Mouse (Mus musculus) MEL (cell line): ENCODE data around the gene Thbs2. TPM values are rescaled to one million over a fixed set of nuclear protein-coding genes. Genes with fewer than 3 reads are reported as not detected.

ENCODE experiments used
- DNase-seq: peaks from one replicate; pipeline ENCODE4 v3.0.0; 2011; ENCODE audit warnings: low read depth, low spot score
- H3K27ac ChIP-seq: 2 replicates; pipeline ENCODE4 v1.5.1; 2012; ENCODE audit warnings: low read depth, mild to moderate bottlenecking, control low read depth, low read length, moderate library complexity; ENCODE audit not compliant: control insufficient read depth
- H3K27me3 ChIP-seq, 2 experiments: fragments of 150-350 bp in 1 of 2; sonication (generic) in 1 of 2; 2 replicates each; pipeline ENCODE4 v1.6.1; 2012; ENCODE audit warnings: low read length in 2 of 2, mild to moderate bottlenecking in 2 of 2, improper control_type of control experiment in 1 of 2, moderate library complexity in 1 of 2; ENCODE audit not compliant: insufficient read depth in 2 of 2, control insufficient read depth in 1 of 2
- H3K36me3 ChIP-seq, 2 experiments: 2 replicates each; pipeline ENCODE4 v1.6.1; 2012 to 2014; ENCODE audit warnings: low read length in 2 of 2, improper control_type of control experiment in 1 of 2, inconsistent platforms in 1 of 2, mild to moderate bottlenecking in 1 of 2; ENCODE audit not compliant: insufficient read depth in 2 of 2, control insufficient read depth in 1 of 2
- H3K4me1 ChIP-seq, 2 experiments: fragments of 150-350 bp in 1 of 2; sonication (generic) in 1 of 2; 2 replicates each; pipeline ENCODE4 v1.6.1; 2012; ENCODE audit warnings: low read length in 2 of 2, improper control_type of control experiment in 1 of 2, mild to moderate bottlenecking in 1 of 2; ENCODE audit not compliant: insufficient read depth in 2 of 2, control insufficient read depth in 1 of 2
- H3K4me3 ChIP-seq, 2 experiments: fragments of 150-350 bp in 1 of 2; sonication (generic) in 1 of 2; 2 replicates each; pipeline ENCODE4 v1.5.1; 2012; ENCODE audit warnings: low read depth in 2 of 2, low read length in 2 of 2, mild to moderate bottlenecking in 2 of 2, moderate library complexity in 2 of 2, control low read depth in 1 of 2, improper control_type of control experiment in 1 of 2; ENCODE audit not compliant: control insufficient read depth in 1 of 2, insufficient read depth in 1 of 2
- H3K79me2 ChIP-seq: 2 replicates; pipeline ENCODE4 v1.6.1; 2012; ENCODE audit warnings: mild to moderate bottlenecking, low read length, moderate library complexity; ENCODE audit not compliant: control insufficient read depth, poor library complexity, insufficient read depth
- H3K9ac ChIP-seq: 2 replicates; pipeline ENCODE4 v1.6.1; 2012; ENCODE audit warnings: low read depth, mild to moderate bottlenecking, control low read depth, low read length, moderate library complexity; ENCODE audit not compliant: control insufficient read depth, poor library complexity, severe bottlenecking
- H3K9me3 ChIP-seq: fragments of 150-350 bp; sonication (generic); replicated peaks from 2 replicates; pipeline ENCODE4 v1.6.1; 2012; ENCODE audit warnings: mild to moderate bottlenecking, low read length, improper control_type of control experiment, moderate library complexity; ENCODE audit not compliant: insufficient read depth
- BHLHE40 ChIP-seq: IDR thresholded peaks from 2 replicates; pipeline ENCODE4 v1.6.1; 2012; ENCODE audit warnings: low read depth, mild to moderate bottlenecking, inconsistent platforms, low read length, improper control_type of control experiment, borderline replicate concordance
- CHD1 ChIP-seq: IDR thresholded peaks from 2 replicates; pipeline ENCODE4 v1.6.1; 2012; ENCODE audit warnings: low read depth, mild to moderate bottlenecking, inconsistent platforms, low read length, improper control_type of control experiment
- CHD2 ChIP-seq: IDR thresholded peaks from 2 replicates; pipeline ENCODE4 v1.6.1; 2011; ENCODE audit warnings: low read length, improper control_type of control experiment
- CTCF ChIP-seq, 3 experiments: IDR thresholded peaks in 2 of 3; conservative IDR thresholded peaks in 1 of 3; 2 replicates each; pipeline ENCODE4 v1.5.1; 2011 to 2012; ENCODE audit warnings: low read length in 3 of 3, low read depth in 2 of 3, mild to moderate bottlenecking in 2 of 3, improper control_type of control experiment in 1 of 3, inconsistent platforms in 1 of 3, mixed read lengths in 1 of 3, moderate library complexity in 1 of 3; ENCODE audit not compliant: control insufficient read depth in 1 of 3, insufficient read depth in 1 of 3, poor library complexity in 1 of 3, severe bottlenecking in 1 of 3
- E2F4 ChIP-seq: IDR thresholded peaks from 2 replicates; pipeline ENCODE4 v1.6.1; 2011; ENCODE audit warnings: low read depth, low read length, improper control_type of control experiment, borderline replicate concordance
- ELF1 ChIP-seq: IDR thresholded peaks from 2 replicates; pipeline ENCODE4 v1.6.1; 2014; ENCODE audit warnings: low read depth, mild to moderate bottlenecking, inconsistent platforms, low read length, improper control_type of control experiment, moderate library complexity
- EP300 ChIP-seq, 2 experiments: IDR thresholded peaks; 2 replicates each; pipeline ENCODE4 v1.6.1; 2011; ENCODE audit warnings: improper control_type of control experiment in 2 of 2, low read length in 2 of 2, low read depth in 1 of 2, mild to moderate bottlenecking in 1 of 2
- ETS1 ChIP-seq: IDR thresholded peaks from 2 replicates; pipeline ENCODE4 v1.6.1; 2012; ENCODE audit warnings: low read depth, mild to moderate bottlenecking, inconsistent platforms, low read length, improper control_type of control experiment, moderate library complexity
- GABPA ChIP-seq: IDR thresholded peaks from 2 replicates; pipeline ENCODE4 v1.6.1; 2012; ENCODE audit warnings: low read depth, mild to moderate bottlenecking, inconsistent platforms, low read length, improper control_type of control experiment, moderate library complexity
- GATA1 ChIP-seq: IDR thresholded peaks from 2 replicates; pipeline ENCODE4 v1.6.1; 2011; ENCODE audit warnings: low read depth, low read length, improper control_type of control experiment
- HCFC1 ChIP-seq: IDR thresholded peaks from 2 replicates; pipeline ENCODE4 v1.6.1; 2012; ENCODE audit warnings: low read depth, mild to moderate bottlenecking, inconsistent platforms, low read length, improper control_type of control experiment, moderate library complexity
- JUND ChIP-seq: IDR thresholded peaks from 2 replicates; pipeline ENCODE4 v1.6.1; 2011; ENCODE audit warnings: low read depth, mild to moderate bottlenecking, improper control_type of control experiment, low read length
- MXI1 ChIP-seq: IDR thresholded peaks from 2 replicates; pipeline ENCODE4 v1.6.1; 2011; ENCODE audit warnings: mild to moderate bottlenecking, low read depth, low read length, improper control_type of control experiment
- MYC ChIP-seq: IDR thresholded peaks from 2 replicates; pipeline ENCODE4 v1.6.1; 2011; ENCODE audit warnings: low read depth, mild to moderate bottlenecking, low read length, improper control_type of control experiment, moderate library complexity
- NELFE ChIP-seq: IDR thresholded peaks from 2 replicates; pipeline ENCODE4 v1.6.1; 2011; ENCODE audit warnings: low read depth, low read length, improper control_type of control experiment
- NRF1 ChIP-seq: IDR thresholded peaks from 2 replicates; pipeline ENCODE4 v1.6.1; 2014; ENCODE audit warnings: low read depth, mild to moderate bottlenecking, inconsistent platforms, low read length, improper control_type of control experiment, moderate library complexity; ENCODE audit not compliant: poor library complexity, insufficient read depth, severe bottlenecking
- POLR2A ChIP-seq, 2 experiments: IDR thresholded peaks; 2 replicates each; pipeline ENCODE4 v1.6.1; 2011 to 2012; ENCODE audit warnings: low read length in 2 of 2, mild to moderate bottlenecking in 2 of 2, control low read depth in 1 of 2, improper control_type of control experiment in 1 of 2, low read depth in 1 of 2, moderate library complexity in 1 of 2; ENCODE audit not compliant: control insufficient read depth in 1 of 2, insufficient read depth in 1 of 2, poor library complexity in 1 of 2
- POLR2AphosphoS2 ChIP-seq: IDR thresholded peaks from 2 replicates; pipeline ENCODE4 v1.6.1; 2011; ENCODE audit warnings: low read length, improper control_type of control experiment
- POLR2AphosphoS5 ChIP-seq: IDR thresholded peaks from 2 replicates; pipeline ENCODE4 v1.6.1; 2012; ENCODE audit warnings: low read depth, borderline replicate concordance, mild to moderate bottlenecking, inconsistent platforms, low read length, moderate library complexity, mixed read lengths
- RCOR1 ChIP-seq: IDR thresholded peaks from 2 replicates; pipeline ENCODE4 v1.6.1; 2012; ENCODE audit warnings: low read depth, mild to moderate bottlenecking, inconsistent platforms, low read length, improper control_type of control experiment
- TAL1 ChIP-seq: IDR thresholded peaks from 2 replicates; pipeline ENCODE4 v1.6.1; 2012; ENCODE audit warnings: mild to moderate bottlenecking, inconsistent platforms, low read length, moderate library complexity, mixed read lengths
- TBP ChIP-seq: IDR thresholded peaks from 2 replicates; pipeline ENCODE4 v1.8.0; 2011; ENCODE audit warnings: low read depth, low read length, improper control_type of control experiment
- USF2 ChIP-seq, 2 experiments: IDR thresholded peaks; 2 replicates each; pipeline ENCODE4 v1.6.1; 2011 to 2012; ENCODE audit warnings: improper control_type of control experiment in 2 of 2, low read length in 2 of 2, borderline replicate concordance in 1 of 2, inconsistent platforms in 1 of 2, low read depth in 1 of 2, mild to moderate bottlenecking in 1 of 2; ENCODE audit not compliant: insufficient read depth in 1 of 2
- ZC3H11A ChIP-seq: IDR thresholded peaks from 2 replicates; pipeline ENCODE4 v1.6.1; 2012; ENCODE audit warnings: low read depth, mild to moderate bottlenecking, inconsistent platforms, low read length, improper control_type of control experiment
- ZKSCAN1 ChIP-seq: IDR thresholded peaks from 2 replicates; pipeline ENCODE4 v1.6.1; 2012; ENCODE audit warnings: low read depth, mild to moderate bottlenecking, inconsistent platforms, low read length, improper control_type of control experiment, moderate library complexity
- ZMIZ1 ChIP-seq: IDR thresholded peaks from 2 replicates; pipeline ENCODE4 v1.6.1; 2012; ENCODE audit warnings: low read depth, mild to moderate bottlenecking, inconsistent platforms, low read length, improper control_type of control experiment, moderate library complexity
- polyA plus RNA-seq, 2 experiments: library from polyadenylated mRNA; stranded (reverse) in 1 of 2; unstranded in 1 of 2; fragments of >175 nt in 1 of 2; fragments of >200 nt in 1 of 2; gene quantifications; 2 replicates each; pipeline versions ENCODE4 v1.2.1 to v1.2.4; 2012; ENCODE audit warnings: low replicate concordance in 2 of 2, low read depth in 1 of 2; ENCODE audit not compliant: insufficient read length in 2 of 2, insufficient read depth in 1 of 2, missing spikeins in 1 of 2
- total RNA-seq: library from RNA; depleted of rRNA; stranded (reverse); fragments of 300-350 nt; gene quantifications from 2 replicates; pipeline ENCODE4 v1.2.3, GENCODE M21; 2012

Gene Thbs2
- total and polyA plus RNA-seq, 3 experiments, result not detected

GRCm38 (mm10) chr17:14714782-14715181, 20.7 kb upstream of the Thbs2 start:
- Histone ChIP-seq H3K36me3 (no peaks in the 10 kb centered on the region), H3K27me3 (no peaks in the 10 kb centered on the region), H3K79me2 (no peaks in the 10 kb centered on the region), H3K27ac (no peak overlapping the region), H3K9me3 (no peaks in the 10 kb centered on the region), H3K9ac (no peak overlapping the region), H3K4me1 (no peaks in the 10 kb centered on the region), H3K4me3 (no peak overlapping the region)
- no peak for DNase-seq
- no peak for TF ChIP-seq CHD1
- no peak for TF ChIP-seq ELF1
- TF ChIP-seq POLR2AphosphoS2, result no peak
- no peak for TF ChIP-seq TAL1
- TF ChIP-seq JUND, result no peak
- no peak for TF ChIP-seq BHLHE40
- TF ChIP-seq EP300 (IDR thresholded peaks at IDR 0.05; ENCODE audit: low read depth in 1 of 2, low read length in 2 of 2), result no peak
- no peak for TF ChIP-seq NELFE
- no peak for TF ChIP-seq CTCF (IDR thresholded peaks at IDR 0.05 in 2 of 3, conservative IDR thresholded peaks at IDR 0.05 in 1 of 3; ENCODE audit: control insufficient read depth in 1 of 3, insufficient read depth in 1 of 3, low read depth in 2 of 3, low read length in 3 of 3, poor library complexity in 1 of 3, severe bottlenecking in 1 of 3)
- TF ChIP-seq RCOR1, result no peak
- no peak for TF ChIP-seq MXI1
- TF ChIP-seq POLR2A (IDR thresholded peaks at IDR 0.05; ENCODE audit: control insufficient read depth in 1 of 2, insufficient read depth in 1 of 2, low read depth in 1 of 2, low read length in 2 of 2, poor library complexity in 1 of 2), result no peak
- no peak for TF ChIP-seq GATA1
- TF ChIP-seq CHD2, result no peak
- no peak for TF ChIP-seq MYC

GRCm38 (mm10) chr17:14714374-14714773, 20.3 kb upstream of the Thbs2 start:
- no peaks in the 10 kb centered on the region for H3K79me2 ChIP-seq
- no peak overlapping the region for H3K4me3 ChIP-seq
- no peaks in the 10 kb centered on the region for H3K36me3 ChIP-seq
- no peak overlapping the region for H3K27ac ChIP-seq
- no peaks in the 10 kb centered on the region for H3K4me1 ChIP-seq
- no peak overlapping the region for H3K9ac ChIP-seq
- TF ChIP-seq USF2 (IDR thresholded peaks at IDR 0.05; ENCODE audit: borderline replicate concordance in 1 of 2, insufficient read depth in 1 of 2, low read depth in 1 of 2, low read length in 2 of 2) (no peak), CTCF (IDR thresholded peaks at IDR 0.05 in 2 of 3, conservative IDR thresholded peaks at IDR 0.05 in 1 of 3; ENCODE audit: control insufficient read depth in 1 of 3, insufficient read depth in 1 of 3, low read depth in 2 of 3, low read length in 3 of 3, poor library complexity in 1 of 3, severe bottlenecking in 1 of 3) (no peak), ZMIZ1 (no peak), ETS1 (no peak), MYC (no peak), ZKSCAN1 (no peak), HCFC1 (no peak), ZC3H11A (no peak), POLR2A (IDR thresholded peaks at IDR 0.05; ENCODE audit: control insufficient read depth in 1 of 2, insufficient read depth in 1 of 2, low read depth in 1 of 2, low read length in 2 of 2, poor library complexity in 1 of 2) (no peak), POLR2AphosphoS2 (no peak), GABPA (no peak), E2F4 (no peak), TBP (no peak), POLR2AphosphoS5 (no peak), BHLHE40 (no peak), MXI1 (no peak), TAL1 (no peak), CHD1 (no peak), NRF1 (no peak)
- TF ChIP-seq, all 39 proteins: peak for 0
- H3K9me3 ChIP-seq, result no peaks in the 10 kb centered on the region
- H3K27me3 ChIP-seq, result no peaks in the 10 kb centered on the region
- DNase-seq, result no peak
